Mouse (Mus musculus) G1E (cell line): ENCODE results near the gene Ap4e1. TPM values are rescaled to one million over a fixed set of nuclear protein-coding genes. Genes with fewer than 3 reads are reported as not detected.
A peak's percentile ranks its signal among the peaks of the same experiment; 100 is the strongest.

Experiments used
- ATAC-seq: 2 replicates; pipeline ENCODE4 v1.8.0; 2016; ENCODE audit warnings: mild to moderate bottlenecking; ENCODE audit not compliant: insufficient number of reproducible peaks, poor library complexity, low FRiP score, severe bottlenecking; ENCODE audit errors: extremely low read depth
- DNase-seq: peaks from one replicate; pipeline ENCODE4 v3.0.0; 2012; ENCODE audit warnings: low spot score
- H3K27me3 ChIP-seq: 2 replicates; pipeline ENCODE4 v1.6.1; 2012; ENCODE audit warnings: mild to moderate bottlenecking, low read length, inconsistent platforms; ENCODE audit not compliant: insufficient read depth
- H3K36me3 ChIP-seq: replicated peaks from 2 replicates; pipeline ENCODE3; 2012; ENCODE audit warnings: mild to moderate bottlenecking, inconsistent platforms
- H3K4me1 ChIP-seq: 2 replicates; pipeline ENCODE4 v1.6.1; 2012; ENCODE audit warnings: low read depth, low read length, inconsistent platforms, mixed read lengths; ENCODE audit not compliant: insufficient read depth
- H3K4me3 ChIP-seq: 2 replicates; pipeline ENCODE4 v1.5.1; 2012; ENCODE audit warnings: low read depth, mild to moderate bottlenecking, inconsistent platforms, low read length, moderate library complexity, mixed read lengths
- H3K9me3 ChIP-seq: replicated peaks from 2 replicates; pipeline ENCODE4 v1.6.1; 2012; ENCODE audit warnings: inconsistent platforms
- CTCF ChIP-seq: IDR thresholded peaks from 2 replicates; pipeline ENCODE4 v1.5.1; 2012; ENCODE audit warnings: low read depth, low read length, inconsistent platforms, mixed read lengths
- GATA1 ChIP-seq: IDR thresholded peaks from 2 replicates; pipeline ENCODE4 v1.6.1; 2012; ENCODE audit warnings: borderline replicate concordance, low read length, inconsistent platforms, mixed read lengths
- GATA2 ChIP-seq: IDR thresholded peaks from 2 replicates; pipeline ENCODE4 v1.6.1; 2012; ENCODE audit warnings: low read depth, low read length, inconsistent platforms, borderline replicate concordance
- POLR2AphosphoS5 ChIP-seq: IDR thresholded peaks from 2 replicates; pipeline ENCODE4 v1.6.1; 2012; ENCODE audit warnings: low read depth, low read length, inconsistent platforms; ENCODE audit not compliant: insufficient replicate concordance
- TAL1 ChIP-seq: conservative IDR thresholded peaks from 2 replicates; pipeline ENCODE4 v1.6.1; 2012; ENCODE audit warnings: low read depth, low read length, inconsistent platforms, mixed read lengths
- polyA plus RNA-seq: library from polyadenylated mRNA; stranded (reverse); fragments of >175 nt; gene quantifications from 2 replicates; pipeline ENCODE4 v1.2.3, GENCODE M21; 2012
- total RNA-seq, 2 experiments: library from RNA; stranded (forward) in 1 of 2; stranded (reverse) in 1 of 2; fragments of 200-1000 nt in 1 of 2; fragments of >200 nt in 1 of 2; fragmentation: Nextera tagmentation in 1 of 2; gene quantifications; 2 replicates each; pipeline ENCODE4 v1.2.3; 2014 to 2017

Ap4e1 gene
- total and polyA plus RNA-seq, 3 experiments = 5.0 to 30.9 (median 30.3) TPM

DNA sequence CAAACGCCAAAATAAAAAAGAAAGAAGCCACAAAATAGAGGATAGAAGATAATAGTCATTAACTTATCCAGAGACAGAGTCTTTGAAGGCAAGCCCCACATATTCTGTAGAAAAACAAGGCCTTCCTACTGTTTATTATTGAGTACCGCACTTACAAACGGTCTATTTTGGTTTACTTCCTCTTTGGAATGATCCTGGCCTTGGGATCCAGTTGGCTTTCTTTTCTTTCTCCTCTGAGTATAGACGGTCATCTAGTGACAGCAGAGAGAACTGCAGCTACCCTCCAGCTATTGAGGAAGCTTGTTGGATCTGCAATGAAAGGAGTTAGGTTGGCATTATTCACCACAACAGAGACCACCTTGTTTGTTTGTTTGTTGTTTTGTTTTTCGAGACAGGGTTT lies 11.8 kb upstream of the Ap4e1 start:
- ATAC-seq (no peak), DNase-seq (peak; percentile 22)
- Histone ChIP-seq H3K27me3 (peaks cover 19% of the 10 kb centered on the region), H3K4me3 (no peak overlapping the region), H3K9me3 (no peaks in the 10 kb centered on the region), H3K36me3 (no peaks in the 10 kb centered on the region), H3K4me1 (peaks cover 16% of the 10 kb centered on the region)
- no peak for TF ChIP-seq POLR2AphosphoS5
- TF ChIP-seq GATA2 = no peak
- no peak for TF ChIP-seq TAL1
- peak; percentile 32; the same call in 1 of the 2 replicates for TF ChIP-seq CTCF

DNA sequence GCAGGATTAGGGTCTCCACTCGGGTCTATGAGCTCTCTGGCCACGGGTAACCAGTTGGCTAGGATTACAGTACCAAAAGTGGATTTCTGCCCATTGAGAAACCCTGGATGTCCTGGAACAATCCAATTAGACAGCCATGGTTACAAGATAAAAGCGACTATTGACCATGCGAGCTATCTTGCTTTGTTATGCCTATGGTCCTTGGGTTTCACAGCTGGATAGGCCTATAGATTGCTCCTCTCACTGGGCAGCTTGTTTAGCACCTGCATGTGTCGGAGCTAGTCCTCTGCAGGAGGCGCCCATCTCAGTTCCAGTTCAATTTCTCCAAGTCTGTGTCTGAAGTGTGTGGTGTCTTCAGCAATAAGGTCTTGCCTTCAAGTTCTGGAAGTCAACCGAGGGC lies 10.3 kb upstream of the Ap4e1 start:
- ATAC-seq = no peak

DNA sequence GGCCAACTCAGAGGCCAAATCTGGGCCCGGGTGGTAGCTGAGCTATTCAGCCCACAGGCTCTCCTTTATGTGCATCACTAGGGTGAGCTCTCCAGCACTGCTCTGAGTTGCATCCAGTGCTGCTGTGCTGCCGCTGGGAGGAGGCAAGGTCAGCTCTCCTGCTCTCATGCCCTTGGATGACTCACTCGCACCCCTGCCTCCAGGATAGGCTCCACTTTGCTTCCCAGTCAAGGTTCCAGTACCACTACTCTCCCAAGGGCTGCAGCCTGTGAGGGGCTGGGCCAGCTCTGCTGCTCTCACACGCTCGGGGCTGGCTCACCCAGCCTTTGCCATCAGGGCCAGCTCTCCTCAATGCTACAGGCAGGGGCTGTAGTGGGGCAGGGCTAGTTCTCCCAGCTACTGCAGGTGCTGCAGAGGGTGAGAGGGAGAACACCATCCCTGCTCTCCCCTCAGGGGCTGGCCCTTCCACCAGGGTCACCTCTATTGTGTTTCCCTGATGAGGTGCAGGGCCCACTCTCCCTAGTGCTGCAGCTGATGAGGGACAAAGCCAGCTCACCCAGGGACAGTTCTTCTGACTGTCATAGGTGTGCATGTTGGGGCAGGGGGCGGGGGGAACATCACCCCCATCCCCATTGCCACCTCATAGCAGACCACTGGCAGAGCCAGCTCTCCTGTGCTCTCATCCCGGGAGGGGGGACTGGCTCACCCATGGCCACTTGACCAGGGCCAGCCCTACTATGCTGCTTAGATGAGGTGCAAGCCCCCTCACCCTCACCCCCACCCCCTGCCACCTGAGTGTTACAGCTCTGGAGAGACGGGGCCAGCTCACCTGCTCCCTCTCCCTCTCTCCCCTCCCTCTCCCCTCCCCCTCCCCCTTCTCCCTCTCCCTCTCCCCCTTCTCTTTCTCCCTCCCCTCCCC lies 7.9 kb upstream of the Ap4e1 start:
- Histone ChIP-seq H3K9me3 (no peaks in the 10 kb centered on the region), H3K27me3 (peaks cover 25% of the 10 kb centered on the region), H3K4me3 (no peak overlapping the region; the same call in 1 of the 2 replicates), H3K4me1 (peaks cover 22% of the 10 kb centered on the region), H3K36me3 (no peaks in the 10 kb centered on the region)
- no peak for TF ChIP-seq GATA2
- TF ChIP-seq GATA1 = no peak
- no peak for TF ChIP-seq POLR2AphosphoS5
- TF ChIP-seq TAL1 = no peak
- no peak for TF ChIP-seq CTCF
- DNase-seq (no peak), ATAC-seq (no peak)

More for the DNA sequence above, 10.3 kb upstream of the Ap4e1 start:
- Histone ChIP-seq H3K4me3 (no peak overlapping the region), H3K4me1 (peaks cover 16% of the 10 kb centered on the region), H3K27me3 (peaks cover 14% of the 10 kb centered on the region), H3K36me3 (no peaks in the 10 kb centered on the region), H3K9me3 (no peaks in the 10 kb centered on the region)
- no peak for TF ChIP-seq GATA1
- no peak for TF ChIP-seq CTCF
- no peak for TF ChIP-seq GATA2
- no peak for TF ChIP-seq POLR2AphosphoS5
- TF ChIP-seq TAL1 = no peak
- DNase-seq = no peak

DNA sequence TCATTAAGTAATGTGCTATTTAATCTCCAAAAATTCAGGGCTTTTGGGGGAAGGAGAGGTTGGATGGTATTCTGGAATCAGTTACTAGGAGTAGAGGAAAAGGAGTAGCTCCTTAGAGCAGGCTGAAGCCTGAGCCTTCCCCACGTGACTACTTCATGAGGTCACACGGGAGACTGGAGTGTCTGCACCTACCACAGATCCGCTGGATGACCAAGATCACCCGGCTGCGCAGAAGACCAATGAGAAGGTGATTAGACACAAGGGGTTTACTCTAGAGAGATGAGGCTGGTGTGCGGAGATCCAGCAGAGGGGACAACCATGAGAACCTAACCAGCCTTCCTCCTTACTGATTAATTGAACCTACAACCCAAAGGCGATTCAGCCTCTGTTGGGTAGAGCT lies 4.5 kb upstream of the Ap4e1 start:
- Histone ChIP-seq H3K36me3 (no peaks in the 10 kb centered on the region), H3K27me3 (peaks cover 25% of the 10 kb centered on the region), H3K9me3 (no peaks in the 10 kb centered on the region), H3K4me1 (peaks cover 31% of the 10 kb centered on the region), H3K4me3 (no peak overlapping the region)
- TF ChIP-seq CTCF (no peak), GATA2 (no peak), TAL1 (no peak), GATA1 (no peak), POLR2AphosphoS5 (no peak)
- DNase-seq = no peak
- ATAC-seq = no peak

DNA sequence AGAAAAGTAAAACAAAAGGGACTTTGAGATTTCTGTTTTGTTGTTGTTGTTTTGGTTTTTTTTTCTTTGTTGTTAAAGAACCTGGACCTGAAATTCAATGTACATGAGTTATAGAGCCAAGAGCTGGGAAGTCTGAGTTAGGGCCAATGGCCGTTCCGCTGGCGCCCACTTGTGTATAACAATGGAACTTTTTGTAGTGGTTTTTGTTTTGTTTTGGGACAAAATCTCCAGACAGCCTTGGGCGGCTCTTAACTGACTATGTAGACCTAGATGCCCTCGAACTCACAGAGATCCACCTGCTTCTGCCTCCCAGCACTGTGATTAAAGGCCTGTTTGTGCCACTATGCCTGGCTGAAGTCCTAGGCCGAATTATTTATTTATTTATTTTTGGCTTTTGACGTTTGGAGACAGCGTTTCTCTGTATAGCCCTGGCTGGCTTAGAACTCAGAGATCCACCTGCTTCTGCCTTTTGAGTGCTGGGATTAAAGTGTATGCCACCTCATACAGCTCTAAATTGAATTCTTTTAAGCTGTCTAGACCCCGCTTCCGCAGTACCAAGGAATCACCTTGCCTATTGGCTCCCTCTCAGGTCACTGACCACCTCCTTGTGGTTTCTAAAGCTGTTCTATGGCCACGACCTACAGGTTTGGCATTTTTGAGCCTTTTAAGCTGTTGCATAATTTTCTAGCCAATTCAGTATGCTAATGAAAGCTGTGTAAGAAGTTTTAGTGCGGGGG lies 1.7 kb upstream of the Ap4e1 start:
- TF ChIP-seq TAL1 (no peak), CTCF (peak; percentile 63)
- peaks cover 33% of the 10 kb centered on the region for H3K4me1 ChIP-seq
- peaks cover 15% of the 10 kb centered on the region for H3K27me3 ChIP-seq
- no peak; the same call in 1 of the 2 replicates for ATAC-seq
- peak; percentile 40 for DNase-seq
- peaks cover 22% of the 10 kb centered on the region for H3K36me3 ChIP-seq
- peak overlapping the region; percentile 52; the same call in 1 of the 2 replicates for H3K4me3 ChIP-seq
- no peaks in the 10 kb centered on the region for H3K9me3 ChIP-seq

DNA sequence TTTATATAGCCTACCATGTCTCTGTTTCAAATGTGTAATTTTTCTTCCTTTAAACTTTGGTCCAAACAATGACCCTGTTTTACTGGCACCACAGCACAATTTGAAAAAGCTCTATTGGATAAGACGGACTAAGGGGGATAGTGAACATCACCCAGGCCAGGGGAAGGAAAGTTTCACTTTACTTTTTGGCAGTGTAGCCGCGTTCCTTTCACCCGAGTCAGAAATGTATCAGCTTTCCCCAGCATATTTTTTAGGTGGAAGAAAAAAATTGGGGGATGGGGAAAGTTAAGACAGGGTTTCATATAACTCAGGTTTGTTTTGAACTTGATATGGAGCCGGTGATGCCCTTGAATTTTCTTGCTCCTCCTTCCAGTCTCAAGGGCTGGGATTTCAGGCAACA lies 1.0 kb upstream of the Ap4e1 start:
- DNase-seq (no peak), ATAC-seq (no peak)
- Histone ChIP-seq H3K36me3 (peaks cover 28% of the 10 kb centered on the region), H3K27me3 (peaks cover 15% of the 10 kb centered on the region), H3K4me3 (no peak overlapping the region), H3K4me1 (peaks cover 33% of the 10 kb centered on the region), H3K9me3 (no peaks in the 10 kb centered on the region)
- TF ChIP-seq GATA2 = no peak
